Mouse (Mus musculus): Measurements from ENCODE around the gene Helt.

DNA sequence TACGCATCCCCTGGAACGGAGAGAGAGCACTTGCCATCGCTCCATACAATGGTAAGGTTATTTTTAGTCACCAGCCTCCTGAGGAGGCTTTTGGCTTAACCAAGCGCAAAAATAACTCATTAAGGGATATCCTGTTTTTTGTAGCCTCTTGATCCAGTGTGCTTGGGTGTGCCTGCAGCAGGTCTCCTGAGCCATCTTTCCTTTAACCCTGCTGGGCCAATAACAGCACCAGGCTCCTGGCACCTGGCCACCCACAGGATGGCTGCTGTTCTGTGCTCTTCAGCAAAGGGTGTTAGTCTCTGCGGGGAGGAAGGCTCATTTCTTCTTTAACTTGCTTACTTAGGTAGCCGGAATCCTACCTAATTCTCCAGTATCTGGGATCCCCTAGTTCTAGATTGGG, 23.7 kb downstream of the Helt start:
- no peak for TF ChIP-seq CTCF (IDR thresholded peaks at IDR 0.05; ENCODE audit: extremely low read depth, insufficient read length, insufficient replicate concordance, low read depth, low read length)
- TF ChIP-seq POLR2A (IDR thresholded peaks at IDR 0.05; ENCODE audit: low read depth, low read length), result no peak

Measured in small intestine, adult 2 months (tissue).